Mouse (Mus musculus) cerebral cortex, adult 2 months (tissue): ENCODE measurements around the gene Vps35l.

Source experiments
- WGBS: fragments of 180-500 bp; shearing (Covaris S2); methylation state at CpG from one replicate; pipeline ENCODE4 v1.1.7; 2018; 5-methylcytosine and 5-hydroxymethylcytosine counted together

Gene Vps35l

DNA sequence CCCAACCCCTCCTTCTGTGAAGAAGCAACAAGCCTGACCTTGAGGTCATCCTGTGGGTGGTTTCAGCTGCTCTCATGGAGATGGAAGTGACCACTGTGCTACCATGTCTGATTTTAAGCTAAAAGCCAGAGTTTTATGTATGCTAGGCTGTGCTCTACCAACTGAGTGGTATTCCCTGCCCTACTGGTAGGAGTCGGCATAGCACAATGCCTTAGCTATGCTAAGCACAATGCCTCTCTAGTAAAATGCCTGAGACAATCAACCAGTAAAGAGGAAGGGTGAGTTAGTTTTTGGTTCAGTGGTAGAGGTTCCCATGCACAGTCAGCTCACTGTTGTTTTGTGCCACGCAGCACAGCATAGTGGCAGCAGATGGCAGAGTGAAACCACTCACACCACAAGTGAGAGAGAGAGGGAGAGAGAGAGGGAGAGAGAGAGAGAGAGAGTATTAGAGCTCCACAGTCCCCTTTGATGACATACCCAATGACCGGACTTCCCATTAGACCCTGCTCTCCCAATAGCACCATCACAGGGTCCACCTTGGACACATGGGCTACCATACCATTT is 139.5 kb downstream of the Vps35l start:
- 71% methylated on average over 3 of the region's 3 CpGs for WGBS

DNA sequence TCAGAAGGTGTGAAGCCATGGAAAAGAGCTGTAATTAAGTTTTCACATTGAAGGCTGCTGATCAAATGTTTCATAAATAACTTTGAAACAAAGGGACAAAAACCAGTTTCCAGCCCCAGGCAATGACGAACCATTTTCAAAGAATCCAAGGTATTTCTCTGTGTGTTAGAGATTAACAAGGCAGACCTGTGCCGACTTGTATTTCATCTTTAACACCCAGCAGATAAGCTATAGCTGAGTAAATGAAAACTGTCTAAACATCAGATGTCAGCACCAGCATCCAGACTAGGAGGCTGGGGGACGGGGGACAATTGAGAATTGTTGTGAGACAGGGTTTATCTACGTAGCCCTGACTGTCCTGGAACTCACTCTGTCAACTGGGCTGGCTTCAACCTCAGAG is 143.9 kb downstream of the Vps35l start:
- WGBS, result 88% methylated on average over 4 of the region's 4 CpGs

GRCm38 (mm10) chr7:118884969-118885368 is 144.9 kb downstream of the Vps35l start:
- 57% methylated on average over 4 of the region's 4 CpGs for WGBS

DNA sequence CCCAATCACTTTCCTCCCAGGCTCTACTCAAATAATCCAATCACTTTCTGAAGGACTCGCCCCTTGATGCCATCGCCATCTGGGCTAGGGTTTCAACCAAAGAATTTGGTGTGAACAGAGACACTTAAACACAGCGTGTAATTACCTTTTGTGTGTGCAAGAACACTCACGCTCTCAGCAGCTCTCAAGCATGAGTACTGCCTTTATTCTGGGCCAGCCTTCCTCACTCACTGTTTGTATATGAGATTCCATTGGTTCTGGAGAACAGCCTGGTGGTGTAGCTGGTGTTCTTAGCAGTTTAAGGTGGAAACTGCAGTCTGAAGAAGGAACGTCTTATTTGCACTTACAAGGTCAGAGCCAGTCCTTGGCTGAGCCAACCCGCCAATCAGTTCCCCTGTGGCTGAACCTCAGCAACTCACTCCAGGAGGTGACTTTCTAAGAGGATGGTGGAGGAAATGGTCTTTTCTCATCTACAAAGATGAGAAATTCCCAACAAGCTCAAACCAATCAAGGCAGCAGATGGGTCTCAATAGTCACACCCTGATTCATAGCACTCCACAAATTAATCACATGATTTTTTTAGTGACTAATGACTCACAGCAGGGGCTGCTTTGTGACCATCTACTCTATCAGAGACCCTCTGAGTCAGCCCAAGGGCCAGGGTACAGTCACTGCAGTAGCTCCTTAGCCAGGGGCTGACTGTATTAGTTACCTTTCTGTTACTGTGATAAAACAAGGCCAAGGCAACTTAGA is 147.5 kb downstream of the Vps35l start:
- WGBS, result 81% methylated on average over 6 of the region's 6 CpGs

DNA sequence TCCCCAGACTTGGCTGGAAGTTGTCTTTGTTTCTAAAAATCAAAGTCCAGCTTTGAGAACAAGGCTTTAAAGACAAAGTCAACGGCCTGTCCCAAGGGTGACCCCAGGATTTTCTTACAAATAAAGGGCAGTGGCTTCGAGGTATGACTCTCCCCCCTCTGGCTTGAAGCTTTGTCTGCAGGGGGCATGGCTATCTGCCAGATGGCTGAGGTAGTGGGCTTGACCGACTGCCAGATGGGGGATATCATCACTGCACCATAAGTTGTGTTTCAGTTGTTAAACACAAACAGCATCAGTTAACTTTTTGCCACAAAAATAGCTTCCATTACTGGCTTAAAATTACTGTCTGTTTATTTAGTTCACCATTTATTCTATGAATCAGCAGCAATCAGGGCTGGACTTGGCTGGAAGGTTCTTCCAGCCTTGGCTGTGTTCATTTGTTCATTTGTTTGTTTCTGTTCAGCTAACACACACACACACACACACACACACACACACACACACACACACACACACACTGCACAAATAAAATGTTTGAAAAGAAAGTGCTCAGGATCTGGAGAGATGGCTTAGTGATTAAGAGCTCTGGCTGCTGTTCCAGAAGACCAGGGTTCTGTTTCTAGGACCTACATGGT is 149.1 kb downstream of the Vps35l start:
- WGBS, result 22% methylated on average over 3 of the region's 3 CpGs
